In genomic region chr1:166304352-166305240, GRCm38 (mm10) we compare ENCODE assay signal across 14 mouse cellular contexts. TPM values are rescaled to one million over a fixed set of nuclear protein-coding genes. Genes with fewer than 3 reads are reported as not detected.
A peak's percentile ranks its signal among the peaks of the same experiment; 100 is the strongest.
DNase-seq lines count a peak whose midpoint lies in the region; ATAC-seq lines count a peak whose summit lies in the region.
"Had no signal": no experiment of that assay in that cellular context is flagged by ENCODE, and none has a peak within 500 bp of the region (broad histone marks: within the 10 kb centered on the region; RNA-seq: fewer than 3 reads in every experiment).

No protein-coding gene starts in this region.

- H3K4me1 ChIP-seq in forebrain, embryonic 12.5 days = peaks cover 16% of the 10 kb centered on the region
- peaks cover 6% of the 10 kb centered on the region; the same call in 1 of the 2 replicates for H3K4me1 ChIP-seq in forebrain, embryonic 11.5 days (replicated peaks; ENCODE audit: control insufficient read depth, insufficient read depth, low read length)
- peaks cover 7% of the 10 kb centered on the region; the same call in 1 of the 2 replicates for H3K4me1 ChIP-seq in intestine, embryonic 16.5 days (ENCODE audit: control insufficient read depth, insufficient read depth, low read length)
- H3K4me1 ChIP-seq: liver, embryonic 13.5 days had no signal

- WGBS in forebrain, embryonic 12.5 days = 65% methylated on average over 8 of the region's 8 CpGs
- WGBS in forebrain, embryonic 11.5 days = 68% methylated on average over 8 of the region's 8 CpGs
- WGBS in intestine, embryonic 16.5 days = 68% methylated on average over 8 of the region's 8 CpGs

- no peak overlapping the region for H3K4me3 ChIP-seq in forebrain, embryonic 12.5 days (replicated peaks)
- H3K4me3 ChIP-seq in forebrain, embryonic 11.5 days (ENCODE audit: low read depth, low read length) = no peak overlapping the region
- H3K4me3 ChIP-seq in intestine, embryonic 16.5 days (ENCODE audit: low read length) = no peak overlapping the region
- H3K4me3 ChIP-seq: erythroblast, embryonic 14.5 days; liver, embryonic 13.5 days; midbrain, embryonic 12.5 days had no signal

- H3K27ac ChIP-seq in forebrain, embryonic 12.5 days = no peak overlapping the region
- H3K27ac ChIP-seq in forebrain, embryonic 11.5 days (ENCODE audit: low read depth, low read length) = no peak overlapping the region
- H3K27ac ChIP-seq in intestine, embryonic 16.5 days (ENCODE audit: low read length) = no peak overlapping the region
- H3K27ac ChIP-seq: liver, embryonic 13.5 days; midbrain, embryonic 12.5 days had no signal

- no peak for DNase-seq in forebrain, embryonic 11.5 days (ENCODE audit: low spot score)
- peak; percentile 40 to 56 for DNase-seq in layer of hippocampus, postnatal 10 days (ENCODE audit: low spot score in 2 of 2)
- no peak for DNase-seq in layer of hippocampus, postnatal 36 days
- peak; percentile 40 for DNase-seq in R1 (ENCODE audit: low read depth, low spot score)
- DNase-seq in frontal cortex, adult 2 months (ENCODE audit: extremely low spot score in 1 of 2, low spot score in 1 of 2) = peak; percentile 69 to 75
- DNase-seq in heart, adult 18-20 months = no peak
- DNase-seq: kidney, adult 18-20 months; kidney, postnatal 4 days; liver, embryonic 13.5 days; spleen, adult 18-20 months had no signal

- H3K9me3 ChIP-seq in forebrain, embryonic 12.5 days = no peaks in the 10 kb centered on the region
- H3K9me3 ChIP-seq in forebrain, embryonic 11.5 days (ENCODE audit: control insufficient read depth, low read length) = no peaks in the 10 kb centered on the region
- no peaks in the 10 kb centered on the region for H3K9me3 ChIP-seq in intestine, embryonic 16.5 days (ENCODE audit: control insufficient read depth, low read length)
- H3K9me3 ChIP-seq: liver, embryonic 13.5 days; midbrain, embryonic 12.5 days had no signal

- no peak overlapping the region for H3K9ac ChIP-seq in forebrain, embryonic 12.5 days
- H3K9ac ChIP-seq in forebrain, embryonic 11.5 days (ENCODE audit: low read length) = no peak overlapping the region
- H3K9ac ChIP-seq in intestine, embryonic 16.5 days (ENCODE audit: low read depth, low read length) = no peak overlapping the region
- H3K9ac ChIP-seq: liver, embryonic 13.5 days; midbrain, embryonic 12.5 days had no signal

- H3K4me2 ChIP-seq in forebrain, embryonic 12.5 days = no peak overlapping the region
- no peak overlapping the region for H3K4me2 ChIP-seq in forebrain, embryonic 11.5 days (ENCODE audit: low read depth, low read length, severe bottlenecking)
- no peak overlapping the region for H3K4me2 ChIP-seq in intestine, embryonic 16.5 days (ENCODE audit: low read depth, low read length)
- H3K4me2 ChIP-seq: liver, embryonic 13.5 days; midbrain, embryonic 12.5 days had no signal

- peaks cover 3% of the 10 kb centered on the region; the same call in 1 of the 2 replicates for H3K27me3 ChIP-seq in forebrain, embryonic 12.5 days
- no peaks in the 10 kb centered on the region; the same call in 1 of the 2 replicates for H3K27me3 ChIP-seq in forebrain, embryonic 11.5 days (ENCODE audit: control insufficient read depth, insufficient read depth, low read length)
- peaks cover 18% of the 10 kb centered on the region for H3K27me3 ChIP-seq in intestine, embryonic 16.5 days (replicated peaks; ENCODE audit: control insufficient read depth, insufficient read depth, low read length)

- H3K36me3 ChIP-seq in forebrain, embryonic 12.5 days (replicated peaks) = peaks cover 23% of the 10 kb centered on the region
- H3K36me3 ChIP-seq in forebrain, embryonic 11.5 days (ENCODE audit: control insufficient read depth, insufficient read depth, low read length) = no peaks in the 10 kb centered on the region; the same call in 1 of the 2 replicates
- H3K36me3 ChIP-seq in intestine, embryonic 16.5 days (ENCODE audit: control insufficient read depth, insufficient read depth, low read length) = no peaks in the 10 kb centered on the region
- H3K36me3 ChIP-seq: liver, embryonic 13.5 days had no signal

- peak; percentile 15; the same call in 1 of the 2 replicates for ATAC-seq in forebrain, embryonic 12.5 days (ENCODE audit: low FRiP score)
- ATAC-seq in forebrain, embryonic 11.5 days (replicated peaks; ENCODE audit: low FRiP score) = no peak
- ATAC-seq in intestine, embryonic 16.5 days = no peak

RNA-seq across cellular contexts. Expression of gene Ildr2, which starts 50.7 kb away (rescaled TPM):
- polyA plus RNA-seq in forebrain, embryonic 12.5 days (2016; fragmentation: Nextera tagmentation; extraction: Ambion mirVana) = 8.4 and 10.2 TPM in 2 replicates
- 10.8 and 10.9 TPM in 2 replicates for polyA plus RNA-seq in forebrain, embryonic 11.5 days (2014; fragmentation: Nextera tagmentation; extraction: Ambion mirVana)
- total RNA-seq in layer of hippocampus, postnatal 10 days (2021) = 10 to 100 TPM; 89.2 to 90.3 TPM
- 10 to 100 TPM; 66.1 to 69.9 TPM for total RNA-seq in layer of hippocampus, postnatal 36 days (2021)
- 35.0 and 37.6 TPM in 2 replicates for polyA plus RNA-seq in frontal cortex, adult 2 months (2012; rRNA removed)
- polyA plus RNA-seq in intestine, embryonic 16.5 days (2015; fragmentation: Nextera tagmentation; extraction: Ambion mirVana) = 0.27 and 0.37 TPM in 2 replicates
- 1 to 10 TPM; 2.2 to 3.8 TPM for total RNA-seq in heart, adult 18-20 months (2021)
- polyA plus RNA-seq: erythroblast, embryonic 14.5 days had no signal

Comparison
In these comparisons a context has a peak if more than half of its experiments do, and no peak if none do; other contexts are left out.
1. DNase-seq: peak in layer of hippocampus, postnatal 10 days (2 of 2), R1 (single experiment) and frontal cortex, adult 2 months (2 of 2); none in forebrain, embryonic 11.5 days (single experiment), layer of hippocampus, postnatal 36 days (0 of 2) and heart, adult 18-20 months (0 of 2).